Mouse (Mus musculus): ENCODE data around the gene Gpr179. TPM values are rescaled to one million over a fixed set of nuclear protein-coding genes. Genes with fewer than 3 reads are reported as not detected.
A peak's percentile ranks its signal among the peaks of the same experiment; 100 is the strongest.

Gene Gpr179
- polyA plus RNA-seq, 1 experiment, result 0.03 TPM

DNA sequence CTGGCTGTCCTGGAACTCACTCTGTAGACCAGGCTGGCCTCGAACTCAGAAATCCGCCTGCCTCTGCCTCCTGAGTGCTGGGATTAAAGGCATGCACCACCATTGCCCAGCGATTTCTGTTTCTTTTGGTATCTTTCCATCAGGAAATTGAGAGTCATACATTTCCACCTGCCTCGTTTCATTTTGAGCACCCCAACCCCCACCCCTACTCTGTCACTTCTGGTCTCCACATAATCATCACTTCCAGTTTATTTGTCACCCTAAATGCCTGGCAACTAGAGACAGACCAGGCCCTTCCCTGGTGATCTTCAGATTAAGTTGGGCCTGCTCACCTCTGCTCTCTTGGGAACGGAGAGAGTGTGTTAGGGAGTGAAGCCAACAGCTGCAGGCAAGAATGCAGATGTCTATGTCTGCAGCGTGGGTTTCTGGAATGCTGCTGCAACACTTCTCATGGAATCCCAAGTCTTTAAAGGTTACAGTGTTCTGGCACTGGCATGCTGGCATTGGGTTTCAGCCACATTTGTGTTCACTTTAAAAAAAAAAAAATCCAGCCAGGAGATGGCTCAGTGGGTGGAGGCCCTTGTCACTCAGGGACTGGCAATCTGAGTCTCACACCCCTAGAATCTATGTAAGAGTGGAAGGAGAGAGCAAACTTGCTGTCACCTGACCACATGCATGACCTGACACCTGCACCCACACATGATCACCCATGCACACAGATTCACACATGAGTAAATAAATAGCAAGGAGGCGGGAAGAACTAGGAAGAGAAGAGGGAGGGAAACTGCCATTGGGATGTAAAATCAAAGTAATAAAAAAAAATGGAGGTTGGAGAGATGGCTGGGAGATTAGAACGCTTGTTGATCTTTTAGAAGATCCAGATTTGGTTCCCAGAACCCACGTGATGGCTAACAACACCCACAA, 65.8 kb downstream of the Gpr179 start:
- Histone ChIP-seq H3K4me3 (ENCODE audit: low read depth, low read length) (no peak overlapping the region), H3K36me3 (ENCODE audit: control insufficient read depth, insufficient read depth, low read length) (no peaks in the 10 kb centered on the region), H3K27ac (ENCODE audit: insufficient read depth, low read depth, low read length) (peak overlapping the region; percentile 64), H3K27me3 (ENCODE audit: control insufficient read depth, insufficient read depth, low read length) (no peaks in the 10 kb centered on the region), H3K4me1 (ENCODE audit: control insufficient read depth, insufficient read depth, insufficient read length, low read length) (peaks cover 17% of the 10 kb centered on the region)
- WGBS, result 46% methylated on average over 9 of the region's 9 CpGs
- TF ChIP-seq POLR2A (IDR thresholded peaks at IDR 0.05; ENCODE audit: low read depth, low read length), result no peak
- TF ChIP-seq CTCF (IDR thresholded peaks at IDR 0.05; ENCODE audit: extremely low read depth, insufficient read length, insufficient replicate concordance, low read depth, low read length), result no peak

GRCm38 (mm10) chr11:97284854-97285253, 67.0 kb downstream of the Gpr179 start:
- Histone ChIP-seq H3K27ac (ENCODE audit: insufficient read depth, low read depth, low read length) (no peak overlapping the region), H3K4me3 (ENCODE audit: low read depth, low read length) (no peak overlapping the region), H3K36me3 (ENCODE audit: control insufficient read depth, insufficient read depth, low read length) (no peaks in the 10 kb centered on the region), H3K27me3 (ENCODE audit: control insufficient read depth, insufficient read depth, low read length) (no peaks in the 10 kb centered on the region), H3K4me1 (ENCODE audit: control insufficient read depth, insufficient read depth, insufficient read length, low read length) (peaks cover 17% of the 10 kb centered on the region)
- TF ChIP-seq CTCF (IDR thresholded peaks at IDR 0.05; ENCODE audit: extremely low read depth, insufficient read length, insufficient replicate concordance, low read depth, low read length), result no peak
- no peak for TF ChIP-seq POLR2A (IDR thresholded peaks at IDR 0.05; ENCODE audit: low read depth, low read length)
- 83% methylated on average over 4 of the region's 4 CpGs for WGBS

DNA sequence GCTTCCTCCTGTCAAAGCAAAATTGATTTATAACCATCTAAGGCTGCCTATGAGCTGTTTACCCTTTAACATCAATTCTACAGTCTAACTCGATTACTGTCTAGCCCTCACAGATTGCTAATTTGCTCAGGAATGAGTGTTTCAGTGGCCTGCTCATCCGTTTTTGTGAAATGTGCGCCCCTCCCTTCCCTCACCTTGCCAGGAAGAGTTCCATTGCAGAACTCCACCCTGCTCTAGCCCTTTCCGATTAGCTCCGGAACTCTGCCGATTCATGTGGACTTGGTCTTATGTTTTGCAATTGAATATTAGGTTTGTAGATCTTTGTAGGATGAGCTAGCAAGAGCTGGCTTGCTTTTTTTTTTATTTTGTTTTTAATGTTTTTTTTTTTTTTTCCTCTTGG, 69.7 kb downstream of the Gpr179 start:
- Histone ChIP-seq H3K27me3 (ENCODE audit: control insufficient read depth, insufficient read depth, low read length) (no peaks in the 10 kb centered on the region), H3K27ac (ENCODE audit: insufficient read depth, low read depth, low read length) (peak overlapping the region; percentile 93), H3K4me3 (ENCODE audit: low read depth, low read length) (no peak overlapping the region), H3K36me3 (ENCODE audit: control insufficient read depth, insufficient read depth, low read length) (no peaks in the 10 kb centered on the region), H3K4me1 (ENCODE audit: control insufficient read depth, insufficient read depth, insufficient read length, low read length) (peaks cover 8% of the 10 kb centered on the region; the same call in 1 of the 2 replicates)
- no peak for TF ChIP-seq CTCF (IDR thresholded peaks at IDR 0.05; ENCODE audit: extremely low read depth, insufficient read length, insufficient replicate concordance, low read depth, low read length)
- WGBS, result 28% methylated on average over 6 of the region's 6 CpGs

Other genes with a start within 250 kb of the Gpr179 start
- 1.0 and 2.3 TPM in 2 replicates for gene Tbx21, start 236.7 kb downstream of the Gpr179 start, polyA plus RNA-seq (2012; rRNA removed)
- 7.5 and 11.4 TPM in 2 replicates for gene Tbkbp1, start 200.6 kb downstream of the Gpr179 start, polyA plus RNA-seq (2012; rRNA removed)
- gene Kpnb1, start 164.2 kb downstream of the Gpr179 start, polyA plus RNA-seq (2012; rRNA removed), result 7.5 and 13.5 TPM in 2 replicates
- 16.2 and 27.3 TPM in 2 replicates for gene Npepps, start 71.4 kb downstream of the Gpr179 start, polyA plus RNA-seq (2012; rRNA removed)
- 4.9 and 8.6 TPM in 2 replicates for gene Mrpl45, start 36.4 kb downstream of the Gpr179 start, polyA plus RNA-seq (2012; rRNA removed)
- gene Socs7, start 10.5 kb upstream of the Gpr179 start, polyA plus RNA-seq (2012; rRNA removed), result 2.5 and 4.6 TPM in 2 replicates
- 11.1 and 12.1 TPM in 2 replicates for gene Arhgap23, start 63.5 kb upstream of the Gpr179 start, polyA plus RNA-seq (2012; rRNA removed)
- gene 4933428G20Rik, start 148.3 kb upstream of the Gpr179 start, polyA plus RNA-seq (2012; rRNA removed), result not detected in 2 replicates
- 0.43 and 0.53 TPM in 2 replicates for gene Srcin1, start 224.1 kb upstream of the Gpr179 start, polyA plus RNA-seq (2012; rRNA removed)

Data from small intestine, adult 2 months (tissue).